Mouse (Mus musculus): ENCODE measurements around the gene Fam189a2. TPM values are rescaled to one million over a fixed set of nuclear protein-coding genes. Genes with fewer than 3 reads are reported as not detected.

Gene Fam189a2
- total RNA-seq, 2 experiments from 2014 or later: 13.2 to 13.5 TPM

GRCm38 (mm10) chr19:23984186-23984585 is 46.6 kb downstream of the Fam189a2 start:
- DNase-seq: no peak
- intact Hi-C loops (cut with DNase I): no loop called here

GRCm38 (mm10) chr19:23980598-23980997 is 50.2 kb downstream of the Fam189a2 start:
- no peak for DNase-seq
- intact Hi-C loops (cut with DNase I): no loop called here

- intact Hi-C loops (cut with DNase I): no loop called here
- DNase-seq: no peak
Measured at GRCm38 (mm10) chr19:23977901-23978443, 52.8 kb downstream of the Fam189a2 start.

GRCm38 (mm10) chr19:23972881-23973649 is 57.8 kb downstream of the Fam189a2 start:
- DNase-seq: peak; percentile 43
- intact Hi-C loops (cut with DNase I): no loop called here

GRCm38 (mm10) chr19:23971391-23971790 is 59.4 kb downstream of the Fam189a2 start:
- no peak for DNase-seq
- intact Hi-C loops (cut with DNase I): no loop called here

- DNase-seq: no peak
Measured at GRCm38 (mm10) chr19:23970374-23970773, 60.4 kb downstream of the Fam189a2 start.

GRCm38 (mm10) chr19:23968862-23969225 is 62.0 kb downstream of the Fam189a2 start:
- no peak for DNase-seq
- intact Hi-C loops (cut with DNase I): loop anchor here (10.0 kb wide), 1 partner anchor 306 kb away; no protein-coding TSS in a partner anchor

More at GRCm38 (mm10) chr19:23970374-23970773, 60.4 kb downstream of the Fam189a2 start:
- intact Hi-C loops (cut with DNase I): no loop called here

- intact Hi-C loops (cut with DNase I): loop anchor here (10.0 kb wide), 1 partner anchor 307 kb away; no protein-coding TSS in a partner anchor
Measured at GRCm38 (mm10) chr19:23968125-23968861, 62.5 kb downstream of the Fam189a2 start.

GRCm38 (mm10) chr19:23967156-23967555 is 63.7 kb downstream of the Fam189a2 start:
- intact Hi-C loops (cut with DNase I): loop anchor here (10.0 kb wide), 1 partner anchor 308 kb away; no protein-coding TSS in a partner anchor
- DNase-seq: no peak

More at GRCm38 (mm10) chr19:23968125-23968861, 62.5 kb downstream of the Fam189a2 start:
- DNase-seq: no peak

GRCm38 (mm10) chr19:23966376-23966775 is 64.4 kb downstream of the Fam189a2 start:
- intact Hi-C loops (cut with DNase I): loop anchor here (10.0 kb wide), 1 partner anchor 308 kb away; no protein-coding TSS in a partner anchor

GRCm38 (mm10) chr19:23964401-23964910 is 66.4 kb downstream of the Fam189a2 start:
- no peak for DNase-seq
- intact Hi-C loops (cut with DNase I): loop anchor here (5.0 to 10.0 kb wide), 2 partner anchors 310 to 667 kb away; no protein-coding TSS in a partner anchor

More at GRCm38 (mm10) chr19:23966376-23966775, 64.4 kb downstream of the Fam189a2 start:
- DNase-seq: no peak

GRCm38 (mm10) chr19:23961516-23961915 is 69.3 kb downstream of the Fam189a2 start:
- intact Hi-C loops (cut with DNase I): loop anchor here (5.0 to 10.0 kb wide), 2 partner anchors 313 to 664 kb away; no protein-coding TSS in a partner anchor
- DNase-seq: peak; percentile 84

- no peak for DNase-seq
- intact Hi-C loops (cut with DNase I): loop anchor here (5.0 to 10.0 kb wide), 2 partner anchors 314 to 664 kb away; no protein-coding TSS in a partner anchor
Measured at GRCm38 (mm10) chr19:23960831-23961447, 69.9 kb downstream of the Fam189a2 start.

GRCm38 (mm10) chr19:23960275-23960674 is 70.5 kb downstream of the Fam189a2 start:
- intact Hi-C loops (cut with DNase I): loop anchor here (5.0 to 10.0 kb wide), 2 partner anchors 315 to 663 kb away; no protein-coding TSS in a partner anchor

GRCm38 (mm10) chr19:23959870-23960269 is 70.9 kb downstream of the Fam189a2 start:
- DNase-seq: peak; percentile 15
- intact Hi-C loops (cut with DNase I): loop anchor here (5.0 to 10.0 kb wide), 4 partner anchors 98 to 663 kb away; no protein-coding TSS in a partner anchor

More at GRCm38 (mm10) chr19:23960275-23960674, 70.5 kb downstream of the Fam189a2 start:
- peak; percentile 72 for DNase-seq

GRCm38 (mm10) chr19:23958925-23959324 is 71.9 kb downstream of the Fam189a2 start:
- DNase-seq: peak; percentile 23

GRCm38 (mm10) chr19:23957563-23957962 is 73.3 kb downstream of the Fam189a2 start:
- intact Hi-C loops (cut with DNase I): loop anchor here (5.0 to 10.0 kb wide), 2 partner anchors 95 to 193 kb away; no protein-coding TSS in a partner anchor
- no peak for DNase-seq

More at GRCm38 (mm10) chr19:23958925-23959324, 71.9 kb downstream of the Fam189a2 start:
- intact Hi-C loops (cut with DNase I): loop anchor here (5.0 to 10.0 kb wide), 2 partner anchors 97 to 194 kb away; no protein-coding TSS in a partner anchor

- no peak for DNase-seq
- intact Hi-C loops (cut with DNase I): loop anchor here (5.0 to 10.0 kb wide), 2 partner anchors 94 to 192 kb away; no protein-coding TSS in a partner anchor
Measured at GRCm38 (mm10) chr19:23956299-23956975, 74.4 kb downstream of the Fam189a2 start.

- DNase-seq: no peak
- intact Hi-C loops (cut with DNase I): loop anchor here (5.0 to 10.0 kb wide), 2 partner anchors 93 to 191 kb away; no protein-coding TSS in a partner anchor
Measured at GRCm38 (mm10) chr19:23955461-23955860, 75.4 kb downstream of the Fam189a2 start.
